ENCODE assay signal across 8 mouse cellular contexts in genomic region chr19:5272326-5272795, GRCm38 (mm10). TPM values are rescaled to one million over a fixed set of nuclear protein-coding genes. Genes with fewer than 3 reads are reported as not detected.
DNase-seq lines count a peak whose midpoint lies in the region; ATAC-seq and TF ChIP-seq lines count a peak whose summit lies in the region.

No protein-coding gene starts in this region.

- H3K4me1 ChIP-seq in CH12.LX (ENCODE audit: control insufficient read depth in 1 of 2, insufficient read depth in 2 of 2): peaks cover 9 to 65% of the 10 kb centered on the region in 2 experiments; a peak in 3 of 4 replicates
- peaks cover 3% of the 10 kb centered on the region; the same call in 1 of the 2 replicates for H3K4me1 ChIP-seq in embryonic fibroblast, embryonic 13.5 days (ENCODE audit: control insufficient read depth, insufficient read depth, low read length)
- peaks cover 47% of the 10 kb centered on the region for H3K4me1 ChIP-seq in heart, embryonic 15.5 days (replicated peaks)
- H3K4me1 ChIP-seq in lung, embryonic 16.5 days (replicated peaks; ENCODE audit: control insufficient read depth, insufficient read depth, low read length): peaks cover 18% of the 10 kb centered on the region

- no peak for TF ChIP-seq POLR2A in CH12.LX (IDR thresholded peaks at IDR 0.05; ENCODE audit: low read depth, low read length)
- TF ChIP-seq POLR2A in embryonic fibroblast, embryonic 13.5 days (IDR thresholded peaks at IDR 0.05; ENCODE audit: low read depth, low read length): 0 out of 2 replicates have a peak, but pooled peaks have one; percentile 17

- no peak for DNase-seq in CH12.LX (ENCODE audit: extremely low read depth)
- peak; percentile 45 to 67 for DNase-seq in adrenal gland, postnatal 36 days
- peak; percentile 70 for DNase-seq in kidney, postnatal 10 days
- DNase-seq in retina, postnatal 1 day: peak; percentile 50
- no peak for DNase-seq in natural killer cell, adult 2 months (ENCODE audit: low spot score in 2 of 2)

- no peak for TF ChIP-seq CTCF in CH12.LX (conservative IDR thresholded peaks at IDR 0.05 in 1 of 2, IDR thresholded peaks at IDR 0.05 in 1 of 2; ENCODE audit: low read depth in 2 of 2, low read length in 2 of 2)
- TF ChIP-seq CTCF in embryonic fibroblast, embryonic 13.5 days (IDR thresholded peaks at IDR 0.05; ENCODE audit: borderline replicate concordance, insufficient read depth, low read length): no peak

- H3K4me2 ChIP-seq in CH12.LX (ENCODE audit: insufficient read depth, low read depth, poor library complexity, severe bottlenecking): peak overlapping the region; percentile 64
- H3K4me2 ChIP-seq in heart, embryonic 15.5 days: peak overlapping the region; percentile 93
- peak overlapping the region; percentile 92 for H3K4me2 ChIP-seq in lung, embryonic 16.5 days (ENCODE audit: low read depth, low read length)

- dilution Hi-C loops in CH12.LX (cut with MboI; ENCODE audit: extremely low pct_ligation_motif_present, extremely low pct_unique_long_range_greater_than_20kb, low sequenced_read_pairs): no loop called here

- H3K27ac ChIP-seq in CH12.LX (ENCODE audit: insufficient read depth, low read depth): peak overlapping the region; percentile 84
- H3K27ac ChIP-seq in embryonic fibroblast, embryonic 13.5 days (ENCODE audit: insufficient read depth, low read length): no peak overlapping the region
- H3K27ac ChIP-seq in heart, embryonic 15.5 days: peak overlapping the region; percentile 93
- H3K27ac ChIP-seq in lung, embryonic 16.5 days (ENCODE audit: low read length): peak overlapping the region; percentile 95

- peak; percentile 23; the same call in 1 of the 2 replicates for ATAC-seq in heart, embryonic 15.5 days (replicated peaks; ENCODE audit: insufficient number of reproducible peaks, insufficient read depth, low FRiP score, low read depth)
- ATAC-seq in lung, embryonic 16.5 days (ENCODE audit: low read depth): peak; percentile 56

- no peak for TF ChIP-seq EP300 in CH12.LX (IDR thresholded peaks at IDR 0.05; ENCODE audit: low read length)

- H3K36me3 ChIP-seq in CH12.LX (replicated peaks in 1 of 2; ENCODE audit: control insufficient read depth in 1 of 2, insufficient read depth in 1 of 2, low read length in 1 of 2): peaks cover 25 to 40% of the 10 kb centered on the region in 2 experiments
- peaks cover 30% of the 10 kb centered on the region for H3K36me3 ChIP-seq in heart, embryonic 15.5 days
- H3K36me3 ChIP-seq in lung, embryonic 16.5 days (ENCODE audit: control insufficient read depth, insufficient read depth, low read length): peaks cover 21% of the 10 kb centered on the region

- H3K9me3 ChIP-seq in CH12.LX (replicated peaks; ENCODE audit: low read length): no peaks in the 10 kb centered on the region
- H3K9me3 ChIP-seq in heart, embryonic 15.5 days (replicated peaks): no peaks in the 10 kb centered on the region
- H3K9me3 ChIP-seq in lung, embryonic 16.5 days (ENCODE audit: control insufficient read depth, low read length): no peaks in the 10 kb centered on the region

- H3K79me2 ChIP-seq in CH12.LX (replicated peaks; ENCODE audit: control insufficient read depth, extremely low read depth, insufficient read depth, poor library complexity, severe bottlenecking): peaks cover 36% of the 10 kb centered on the region

- H3K9ac ChIP-seq in CH12.LX (ENCODE audit: insufficient read depth, low read depth): peak overlapping the region; percentile 78
- H3K9ac ChIP-seq in heart, embryonic 15.5 days: peak overlapping the region; percentile 96
- peak overlapping the region; percentile 91 for H3K9ac ChIP-seq in lung, embryonic 16.5 days (ENCODE audit: low read length)

- no peak for TF ChIP-seq RAD21 in CH12.LX (IDR thresholded peaks at IDR 0.05; ENCODE audit: low read depth, low read length)

- WGBS in heart, embryonic 15.5 days: 1% methylated on average over 24 of the region's 30 CpGs
- WGBS in lung, embryonic 16.5 days: under 1% methylated on average over 26 of the region's 30 CpGs

- H3K4me3 ChIP-seq in CH12.LX (replicated peaks in 1 of 3; ENCODE audit: low read depth in 2 of 3, low read length in 2 of 3, poor library complexity in 1 of 3): peak overlapping the region; percentile 67 to 94 (median 67)
- H3K4me3 ChIP-seq in embryonic fibroblast, embryonic 13.5 days (ENCODE audit: insufficient read depth, low read length): peak overlapping the region; percentile 56
- peak overlapping the region; percentile 97 for H3K4me3 ChIP-seq in heart, embryonic 15.5 days
- peak overlapping the region; percentile 95 for H3K4me3 ChIP-seq in lung, embryonic 16.5 days (ENCODE audit: low read length)

- in situ Hi-C loops in CH12.LX (cut with MboI; ENCODE audit: low pct_ligation_motif_present, low pct_unique_long_range_greater_than_20kb, low sequenced_read_pairs): no loop called here

- no peaks in the 10 kb centered on the region for H3K27me3 ChIP-seq in CH12.LX (replicated peaks)
- no peaks in the 10 kb centered on the region for H3K27me3 ChIP-seq in heart, embryonic 15.5 days
- no peaks in the 10 kb centered on the region for H3K27me3 ChIP-seq in lung, embryonic 16.5 days (ENCODE audit: control insufficient read depth, insufficient read depth, low read depth, low read length)

TF ChIP-seq in CH12.LX, 34 proteins besides CTCF, POLR2A, EP300 and RAD21:
- TF ChIP-seq JUND (conservative IDR thresholded peaks at IDR 0.05; ENCODE audit: low read depth, low read length) (no peak), ELF1 (IDR thresholded peaks at IDR 0.05; ENCODE audit: low read depth, low read length) (no peak), RCOR1 (conservative IDR thresholded peaks at IDR 0.05; ENCODE audit: low read depth, low read length) (no peak), USF1 (IDR thresholded peaks at IDR 0.05; ENCODE audit: low read depth, low read length) (no peak), SIN3A (IDR thresholded peaks at IDR 0.05; ENCODE audit: low read length) (no peak; the same call in 1 of the 2 replicates), HCFC1 (IDR thresholded peaks at IDR 0.05; ENCODE audit: low read depth, low read length) (no peak), NELFE (IDR thresholded peaks at IDR 0.05; ENCODE audit: low read depth, low read length) (no peak), PAX5 (IDR thresholded peaks at IDR 0.05; ENCODE audit: low read length) (no peak), ZC3H11A (IDR thresholded peaks at IDR 0.05; ENCODE audit: low read depth, low read length) (no peak), MXI1 (IDR thresholded peaks at IDR 0.05; ENCODE audit: low read depth, low read length) (no peak), E2F4 (IDR thresholded peaks at IDR 0.05; ENCODE audit: insufficient replicate concordance, low read depth, low read length) (no peak), JUN (IDR thresholded peaks at IDR 0.05; ENCODE audit: insufficient read depth, low read depth, low read length) (no peak), BHLHE40 (IDR thresholded peaks at IDR 0.05; ENCODE audit: low read depth, low read length) (no peak), IRF4 (IDR thresholded peaks at IDR 0.05; ENCODE audit: low read depth, low read length) (no peak), TCF12 (IDR thresholded peaks at IDR 0.05; ENCODE audit: low read depth, low read length) (no peak), MAX (IDR thresholded peaks at IDR 0.05; ENCODE audit: low read length) (no peak), ZMIZ1 (IDR thresholded peaks at IDR 0.05; ENCODE audit: low read depth, low read length) (no peak)

RNA-seq across cellular contexts. Expression of gene Pacs1, which starts 0.6 kb away (rescaled TPM):
- total RNA-seq in CH12.LX (2012; rRNA removed) (10.7 and 14.4 TPM in 2 replicates), CH12.LX (2014; rRNA removed) (2.0 and 2.4 TPM in 2 replicates)
- polyA plus RNA-seq in CH12.LX (2012; ENCODE audit: insufficient read length, low read depth): 8.9 and 10.1 TPM in 2 replicates
- 10 to 100 TPM; 15.6 to 23.6 TPM for total RNA-seq in adrenal gland, postnatal 36 days (2021)
- 23.3 and 23.5 TPM in 2 replicates for polyA plus RNA-seq in embryonic fibroblast, embryonic 13.5 days (2011; ENCODE audit: insufficient read length, low read depth, missing spikeins)
- 15.1 and 21.6 TPM in 2 replicates for polyA plus RNA-seq in heart, embryonic 15.5 days (2015; fragmentation: Nextera tagmentation; extraction: Ambion mirVana)
- 16.5 and 21.0 TPM in 2 replicates for polyA plus RNA-seq in lung, embryonic 16.5 days (2015; fragmentation: Nextera tagmentation; extraction: Ambion mirVana)

RNA-seq across cellular contexts. Expression of gene Sf3b2, which starts 22.9 kb away (rescaled TPM):
- total RNA-seq in CH12.LX (2012; rRNA removed) (191 and 195 TPM in 2 replicates), CH12.LX (2014; rRNA removed) (155 and 161 TPM in 2 replicates)
- polyA plus RNA-seq in CH12.LX (2012; ENCODE audit: insufficient read length, low read depth): 238 and 279 TPM in 2 replicates
- 100 to 1,000 TPM; 165 to 171 TPM for total RNA-seq in adrenal gland, postnatal 36 days (2021)
- 126 and 140 TPM in 2 replicates for polyA plus RNA-seq in embryonic fibroblast, embryonic 13.5 days (2011; ENCODE audit: insufficient read length, low read depth, missing spikeins)
- 195 and 216 TPM in 2 replicates for polyA plus RNA-seq in heart, embryonic 15.5 days (2015; fragmentation: Nextera tagmentation; extraction: Ambion mirVana)
- polyA plus RNA-seq in lung, embryonic 16.5 days (2015; fragmentation: Nextera tagmentation; extraction: Ambion mirVana): 322 TPM in 2 replicates

RNA-seq across cellular contexts. Expression of gene Gal3st3, which starts 25.8 kb away (rescaled TPM):
- total RNA-seq in CH12.LX (2012; rRNA removed): not detected in 2 replicates
- not detected in 2 replicates for total RNA-seq in CH12.LX (2014; rRNA removed)
- polyA plus RNA-seq in CH12.LX (2012; ENCODE audit: insufficient read length, low read depth): not detected in 2 replicates
- not detected for total RNA-seq in adrenal gland, postnatal 36 days (2021)
- 0.20 and 0.35 TPM in 2 replicates for polyA plus RNA-seq in embryonic fibroblast, embryonic 13.5 days (2011; ENCODE audit: insufficient read length, low read depth, missing spikeins)
- polyA plus RNA-seq in heart, embryonic 15.5 days (2015; fragmentation: Nextera tagmentation; extraction: Ambion mirVana): 7.3 and 7.7 TPM in 2 replicates
- polyA plus RNA-seq in lung, embryonic 16.5 days (2015; fragmentation: Nextera tagmentation; extraction: Ambion mirVana): 1.4 and 2.0 TPM in 2 replicates

Comparison
In these comparisons a context has a peak if more than half of its experiments do, and no peak if none do; other contexts are left out.
1. DNase-seq: peak in adrenal gland, postnatal 36 days (2 of 2), kidney, postnatal 10 days (single experiment) and retina, postnatal 1 day (single experiment); none in CH12.LX (single experiment) and natural killer cell, adult 2 months (0 of 2).
2. Peak in every context shown above with its lines, with median percentiles within 50 percentile points of each other: H3K4me2 ChIP-seq, H3K4me3 ChIP-seq and H3K9ac ChIP-seq.